ENCODE assay signal across 11 mouse cellular contexts in genomic region chr16:93766956-93767355, GRCm38 (mm10). TPM values are rescaled to one million over a fixed set of nuclear protein-coding genes. Genes with fewer than 3 reads are reported as not detected.
DNase-seq lines count a peak whose midpoint lies in the region; ATAC-seq and TF ChIP-seq lines count a peak whose summit lies in the region.
"Had no signal": no experiment of that assay in that cellular context is flagged by ENCODE, and none has a peak within 500 bp of the region (broad histone marks: within the 10 kb centered on the region; RNA-seq: fewer than 3 reads in every experiment).

No protein-coding gene starts in this region.

- no peak overlapping the region for H3K9ac ChIP-seq in ES-Bruce4 (ENCODE audit: low read depth, poor library complexity, severe bottlenecking)
- H3K9ac ChIP-seq: embryonic facial prominence, embryonic 13.5 days; limb, embryonic 12.5 days; stomach, embryonic 15.5 days had no signal

- no peaks in the 10 kb centered on the region for H3K36me3 ChIP-seq in ES-Bruce4 (ENCODE audit: control insufficient read depth, insufficient read depth, low read length, poor library complexity, severe bottlenecking)

- TF ChIP-seq CTCF in ES-Bruce4 (IDR thresholded peaks at IDR 0.05; ENCODE audit: low read depth, low read length): peak; percentile 43
- TF ChIP-seq CTCF in brain, embryonic 14.5 days (IDR thresholded peaks at IDR 0.05; ENCODE audit: borderline replicate concordance, extremely low read depth, insufficient read depth, insufficient read length): peak; percentile 52; the same call in 1 of the 2 replicates

- DNase-seq in layer of hippocampus, adult 11-12 months (ENCODE audit: low spot score): peak; percentile 60
- DNase-seq in layer of hippocampus, adult 9-11 months: no peak
- peak; percentile 49 for DNase-seq in brain, embryonic 14.5 days (ENCODE audit: low read depth)
- DNase-seq in heart, postnatal 10 days: peak; percentile 53 to 73
- peak; percentile 36 to 64 for DNase-seq in left cerebral cortex, postnatal 25 days (ENCODE audit: low spot score in 2 of 2)
- no peak for DNase-seq in c-Kit-positive CD71-positive TER-119-positive erythroid progenitor cells, embryonic 14.5 days (ENCODE audit: low spot score)

- H3K4me1 ChIP-seq in ES-Bruce4 (ENCODE audit: control insufficient read depth, insufficient read depth, low read length): no peaks in the 10 kb centered on the region
- H3K4me1 ChIP-seq: stomach, embryonic 15.5 days had no signal

- intact Hi-C loops in heart, postnatal 10 days (cut with DNase I): loop anchor here (10.0 kb wide), 1 partner anchor 82 kb away; the partner anchor contains the start of gene Cbr3
- intact Hi-C loops in left cerebral cortex, postnatal 25 days (cut with DNase I): loop anchor here (10.0 kb wide), 1 partner anchor 152 kb away; no protein-coding TSS in a partner anchor

- ATAC-seq in neutrophil, adult 5-6 weeks (ENCODE audit: extremely low read depth, insufficient number of reproducible peaks, low FRiP score, poor library complexity, severe bottlenecking): peak; percentile 33; the same call in 1 of the 2 replicates

- H3K4me3 ChIP-seq in ES-Bruce4 (ENCODE audit: low read depth, low read length): no peak overlapping the region
- H3K4me3 ChIP-seq: embryonic facial prominence, embryonic 13.5 days; limb, embryonic 12.5 days; stomach, embryonic 15.5 days had no signal

- no peaks in the 10 kb centered on the region for H3K9me3 ChIP-seq in ES-Bruce4 (replicated peaks; ENCODE audit: control insufficient read depth, insufficient read depth, low read length, poor library complexity, severe bottlenecking)
- H3K9me3 ChIP-seq: embryonic facial prominence, embryonic 13.5 days; limb, embryonic 12.5 days; stomach, embryonic 15.5 days had no signal

- no peaks in the 10 kb centered on the region for H3K27me3 ChIP-seq in ES-Bruce4 (ENCODE audit: control insufficient read depth, insufficient read depth, low read length, poor library complexity, severe bottlenecking)
- H3K27me3 ChIP-seq: embryonic facial prominence, embryonic 13.5 days; limb, embryonic 12.5 days; stomach, embryonic 15.5 days had no signal

- TF ChIP-seq EP300 in ES-Bruce4 (IDR thresholded peaks at IDR 0.05; ENCODE audit: insufficient read depth, low read depth, low read length): no peak

- no peak overlapping the region for H3K27ac ChIP-seq in ES-Bruce4 (ENCODE audit: insufficient read depth, low read length)
- H3K27ac ChIP-seq: embryonic facial prominence, embryonic 13.5 days; limb, embryonic 12.5 days; stomach, embryonic 15.5 days had no signal

- no peak for TF ChIP-seq POLR2A in ES-Bruce4 (IDR thresholded peaks at IDR 0.05; ENCODE audit: insufficient read depth, low read length)
- no peak for TF ChIP-seq POLR2A in brain, embryonic 14.5 days (IDR thresholded peaks at IDR 0.05; ENCODE audit: borderline replicate concordance, extremely low read depth, insufficient read depth, insufficient read length, poor library complexity, severe bottlenecking)

RNA-seq across cellular contexts. Expression of gene Dop1b, which starts 55.3 kb away (rescaled TPM):
- polyA plus RNA-seq in ES-Bruce4 (2011; ENCODE audit: insufficient read depth, insufficient read length, low read depth, missing spikeins): 16.9 and 17.4 TPM in 2 replicates
- polyA plus RNA-seq in brain, embryonic 14.5 days (2012; rRNA removed): 51.8 and 63.3 TPM in 2 replicates
- 10 to 100 TPM; 16.5 to 20.9 TPM for total RNA-seq in heart, postnatal 10 days (2021)
- total RNA-seq in left cerebral cortex, postnatal 25 days (2021): 10 to 100 TPM; 82.1 to 87.0 TPM
- 48.0 and 48.8 TPM in 2 replicates for total RNA-seq in neutrophil, adult 5-6 weeks (2017)

Comparison
In these comparisons a context has a peak if more than half of its experiments do, and no peak if none do; other contexts are left out.
1. DNase-seq: peak in layer of hippocampus, adult 11-12 months (single experiment), brain, embryonic 14.5 days (single experiment), heart, postnatal 10 days (2 of 2) and left cerebral cortex, postnatal 25 days (2 of 2); none in layer of hippocampus, adult 9-11 months (single experiment) and c-Kit-positive CD71-positive TER-119-positive erythroid progenitor cells, embryonic 14.5 days (single experiment).